Mouse (Mus musculus) heart, embryonic 14.5 days (tissue): ENCODE data around the gene Vps13d. TPM values are rescaled to one million over a fixed set of nuclear protein-coding genes. Genes with fewer than 3 reads are reported as not detected.

Experiments used
- ATAC-seq: fragments of 200-750 bp; cut with Nextera tagmentation; 2 replicates; pipeline ENCODE4 v1.8.0; 2017; ENCODE audit warnings: low read depth, moderate TSS enrichment; ENCODE audit not compliant: insufficient number of reproducible peaks, insufficient read depth, low FRiP score
- H3K27ac ChIP-seq, 2 experiments: fragments of 200-500 bp in 1 of 2; fragments of 300-500 bp in 1 of 2; sonication (generic) in 1 of 2; replicated peaks in 1 of 2; 2 replicates each; pipeline ENCODE4 v1.5.1; 2012 to 2014; ENCODE audit warnings: low read depth in 2 of 2, low read length in 2 of 2, control low read depth in 1 of 2, mild to moderate bottlenecking in 1 of 2, mixed read lengths in 1 of 2; ENCODE audit not compliant: control insufficient read depth in 1 of 2, insufficient read depth in 1 of 2
- H3K27me3 ChIP-seq: fragments of 300-500 bp; sonication (generic); 2 replicates; pipeline ENCODE4 v1.6.1; 2014; ENCODE audit warnings: mild to moderate bottlenecking, low read length, control low read depth; ENCODE audit not compliant: control insufficient read depth, insufficient read depth
- H3K36me3 ChIP-seq: fragments of 300-500 bp; sonication (generic); 2 replicates; pipeline ENCODE4 v1.6.1; 2014; ENCODE audit warnings: mild to moderate bottlenecking, control low read depth, low read length, mixed read lengths; ENCODE audit not compliant: control insufficient read depth, insufficient read depth
- H3K4me1 ChIP-seq, 2 experiments: fragments of 200-500 bp in 1 of 2; fragments of 300-500 bp in 1 of 2; sonication (generic) in 1 of 2; 2 replicates each; pipeline ENCODE4 v1.6.1; 2012 to 2014; ENCODE audit warnings: low read length in 2 of 2, control low read depth in 1 of 2, mixed read lengths in 1 of 2; ENCODE audit not compliant: control insufficient read depth in 2 of 2, insufficient read depth in 2 of 2
- H3K4me2 ChIP-seq: fragments of 300-500 bp; sonication (generic); 2 replicates; pipeline ENCODE4 v1.6.1; 2014; ENCODE audit warnings: mild to moderate bottlenecking, low read length
- H3K4me3 ChIP-seq, 2 experiments: fragments of 200-500 bp in 1 of 2; fragments of 300-500 bp in 1 of 2; sonication (generic) in 1 of 2; 2 replicates each; pipeline ENCODE4 v1.5.1; 2012 to 2014; ENCODE audit warnings: low read length in 2 of 2, mild to moderate bottlenecking in 2 of 2, control low read depth in 1 of 2, low read depth in 1 of 2, moderate library complexity in 1 of 2; ENCODE audit not compliant: control insufficient read depth in 1 of 2, insufficient read depth in 1 of 2
- H3K9ac ChIP-seq: fragments of 300-500 bp; sonication (generic); 2 replicates; pipeline ENCODE4 v1.6.1; 2014; ENCODE audit warnings: mild to moderate bottlenecking, low read length
- H3K9me3 ChIP-seq: fragments of 300-500 bp; sonication (generic); 2 replicates; pipeline ENCODE4 v1.6.1; 2016; ENCODE audit warnings: low read length, control low read depth; ENCODE audit not compliant: control insufficient read depth
- WGBS: fragments of 180-500 bp; shearing (Covaris S2); extraction: QIAGEN DNeasy Blood & Tissue Kit; methylation state at CpG from one replicate; pipeline ENCODE4 v1.1.7; 2014; 5-methylcytosine and 5-hydroxymethylcytosine counted together
- polyA plus RNA-seq: library from polyadenylated mRNA; unstranded; fragments of >200 nt; fragmentation: Nextera tagmentation; extraction: Ambion mirVana; gene quantifications from 2 replicates; pipeline ENCODE4 v1.2.1, GENCODE M21; 2014

The Vps13d gene
- polyA plus RNA-seq, 1 experiment from 2014 or later = 11.9 TPM

DNA sequence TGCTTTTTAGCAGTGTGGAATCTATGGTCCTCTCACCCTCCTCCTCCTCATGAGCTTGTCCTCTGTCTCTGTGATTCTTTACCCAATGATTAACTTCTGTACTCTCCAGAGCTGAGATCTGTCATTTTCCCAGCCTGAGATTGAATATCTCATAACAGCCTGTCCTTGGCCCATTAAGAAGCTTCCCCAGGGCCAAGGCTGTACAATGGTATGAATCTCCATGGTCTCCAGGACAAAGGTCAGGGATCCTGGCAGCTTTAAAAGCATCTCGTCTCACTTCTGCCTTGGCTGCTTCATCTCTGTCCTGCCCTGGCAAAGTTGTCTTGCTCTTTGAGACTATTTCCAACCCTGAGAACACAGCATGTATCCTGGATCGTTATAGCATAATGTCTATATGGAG, 237.1 kb downstream of the Vps13d start:
- H3K4me1 ChIP-seq = peaks cover 2 to 3% of the 10 kb centered on the region in 2 experiments; a peak in 1 of 4 replicates
- no peaks in the 10 kb centered on the region for H3K9me3 ChIP-seq
- no peaks in the 10 kb centered on the region for H3K27me3 ChIP-seq
- no peak overlapping the region for H3K4me2 ChIP-seq
- H3K36me3 ChIP-seq = no peaks in the 10 kb centered on the region
- no peak overlapping the region for H3K4me3 ChIP-seq
- 86% methylated on average over 2 of the region's 2 CpGs for WGBS
- ATAC-seq = no peak
- H3K9ac ChIP-seq = no peak overlapping the region
- H3K27ac ChIP-seq = no peak overlapping the region

DNA sequence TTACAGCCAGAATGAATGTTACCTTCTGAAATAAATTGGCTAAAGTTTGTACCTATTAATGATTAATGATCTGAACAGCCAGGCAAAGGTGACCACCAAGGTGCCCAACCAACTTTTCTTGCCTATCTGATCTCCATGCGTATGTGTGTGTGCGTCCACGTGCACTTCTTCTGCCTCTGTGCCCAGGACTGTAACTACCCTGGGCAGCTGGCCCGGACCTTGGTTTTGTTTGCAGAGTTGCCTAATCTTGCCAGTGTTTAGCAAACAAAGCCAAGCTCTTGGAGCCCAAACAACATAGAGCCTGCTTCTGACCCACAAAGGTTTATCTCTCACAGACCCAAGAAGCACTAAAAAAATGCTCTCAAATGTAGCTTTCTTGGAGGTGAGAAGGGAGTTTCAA, 237.6 kb downstream of the Vps13d start:
- Histone ChIP-seq H3K36me3 (no peaks in the 10 kb centered on the region), H3K4me2 (no peak overlapping the region), H3K27ac (no peak overlapping the region), H3K27me3 (no peaks in the 10 kb centered on the region), H3K4me1 (peaks cover 2 to 6% of the 10 kb centered on the region in 2 experiments; a peak in 3 of 4 replicates), H3K9ac (no peak overlapping the region), H3K4me3 (no peak overlapping the region), H3K9me3 (no peaks in the 10 kb centered on the region)
- no peak for ATAC-seq
- WGBS = 84% methylated on average over 4 of the region's 4 CpGs

DNA sequence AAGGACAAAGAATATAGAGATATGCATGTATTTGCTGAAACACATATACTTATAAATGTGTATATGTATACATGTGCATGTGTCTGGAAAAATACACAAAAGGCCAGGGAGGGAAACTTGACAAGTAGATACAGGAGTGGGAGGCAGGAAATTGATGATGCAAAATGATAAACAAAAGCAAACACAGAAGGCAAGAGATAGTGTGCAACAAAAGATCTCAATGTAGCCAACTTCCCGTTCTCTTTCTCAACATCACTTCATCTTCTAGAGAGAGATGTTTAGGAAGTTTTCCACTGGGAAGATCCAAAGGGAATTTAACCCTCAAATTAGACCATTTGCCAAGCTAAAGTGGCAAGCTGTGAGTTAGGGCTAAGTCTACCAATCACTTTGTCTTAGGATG, 238.5 kb downstream of the Vps13d start:
- Histone ChIP-seq H3K4me1 (peaks cover 2 to 13% of the 10 kb centered on the region in 2 experiments; a peak in 3 of 4 replicates), H3K4me2 (no peak overlapping the region), H3K4me3 (no peak overlapping the region), H3K27ac (no peak overlapping the region), H3K27me3 (no peaks in the 10 kb centered on the region), H3K9me3 (no peaks in the 10 kb centered on the region), H3K9ac (no peak overlapping the region), H3K36me3 (no peaks in the 10 kb centered on the region)
- WGBS = 63% methylated on average over 1 of the region's 1 CpGs
- ATAC-seq = no peak

DNA sequence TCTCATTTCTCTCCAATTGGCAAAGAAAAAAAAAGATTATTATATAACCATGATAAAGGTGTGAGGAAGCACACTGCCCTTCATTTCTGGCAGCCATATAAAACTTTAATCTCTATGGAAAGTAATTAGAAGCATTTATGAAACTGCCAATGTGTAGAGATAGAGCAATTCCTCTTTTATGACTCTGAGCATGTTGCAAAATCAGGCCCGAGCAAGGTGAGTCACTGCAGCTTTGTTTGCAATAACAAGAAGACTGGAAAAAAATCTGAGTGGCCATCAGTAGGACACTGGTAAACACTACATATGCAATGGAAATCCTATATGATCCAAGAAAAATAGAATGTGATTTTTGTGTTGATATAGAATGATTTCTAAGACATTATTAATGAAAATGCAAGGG, 238.9 kb downstream of the Vps13d start:
- Histone ChIP-seq H3K9ac (no peak overlapping the region), H3K36me3 (no peaks in the 10 kb centered on the region), H3K9me3 (no peaks in the 10 kb centered on the region), H3K4me2 (no peak overlapping the region), H3K27ac (no peak overlapping the region), H3K27me3 (no peaks in the 10 kb centered on the region), H3K4me1 (peaks cover 2 to 13% of the 10 kb centered on the region in 2 experiments; a peak in 3 of 4 replicates), H3K4me3 (no peak overlapping the region)
- ATAC-seq = no peak
- 70% methylated on average over 1 of the region's 1 CpGs for WGBS

DNA sequence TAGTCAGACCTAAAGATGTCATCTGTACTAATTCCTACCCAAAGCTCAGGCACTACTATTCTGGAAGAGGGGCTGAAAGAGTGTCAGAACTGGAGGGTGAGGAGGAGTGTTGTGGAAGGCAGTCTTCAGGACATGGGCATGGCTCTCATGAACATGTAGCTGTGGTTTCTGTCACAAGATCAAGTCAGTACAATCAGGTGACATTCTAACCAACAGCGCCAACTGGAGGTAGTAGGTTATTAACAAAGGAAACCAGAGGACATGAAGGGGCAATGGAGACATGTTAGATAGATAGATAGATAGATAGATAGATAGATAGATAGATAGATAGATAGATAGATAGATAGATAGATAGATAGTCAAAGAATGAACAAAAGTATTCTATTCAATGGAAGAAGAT, 241.4 kb downstream of the Vps13d start:
- H3K4me2 ChIP-seq = no peak overlapping the region
- peaks cover 17 to 27% of the 10 kb centered on the region in 2 experiments for H3K4me1 ChIP-seq
- no peak overlapping the region for H3K9ac ChIP-seq
- WGBS = 91% methylated on average over 1 of the region's 1 CpGs
- H3K4me3 ChIP-seq = no peak overlapping the region
- no peak for ATAC-seq
- H3K9me3 ChIP-seq = no peaks in the 10 kb centered on the region
- no peaks in the 10 kb centered on the region for H3K36me3 ChIP-seq
- no peak overlapping the region for H3K27ac ChIP-seq
- no peaks in the 10 kb centered on the region for H3K27me3 ChIP-seq

DNA sequence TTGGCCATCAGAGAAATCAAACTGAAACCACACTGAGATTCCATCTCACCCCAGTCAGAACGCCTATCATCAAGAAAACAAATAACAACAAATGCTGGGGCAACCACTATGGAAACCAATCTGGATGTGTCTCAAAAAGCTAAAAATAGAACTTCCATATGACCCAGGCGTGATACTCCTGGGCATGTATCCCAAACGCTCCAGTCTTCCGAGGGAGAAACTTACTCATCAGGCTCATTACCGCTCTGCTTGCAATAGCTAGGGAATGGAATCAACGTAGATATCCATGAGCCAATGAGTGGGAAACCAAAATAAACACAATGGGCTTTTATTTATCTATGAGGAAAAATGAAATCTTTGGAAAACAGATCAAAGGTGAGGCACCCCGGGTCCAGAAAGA, 242.9 kb downstream of the Vps13d start:
- WGBS = 36% methylated on average over 7 of the region's 7 CpGs
- no peak for ATAC-seq

DNA sequence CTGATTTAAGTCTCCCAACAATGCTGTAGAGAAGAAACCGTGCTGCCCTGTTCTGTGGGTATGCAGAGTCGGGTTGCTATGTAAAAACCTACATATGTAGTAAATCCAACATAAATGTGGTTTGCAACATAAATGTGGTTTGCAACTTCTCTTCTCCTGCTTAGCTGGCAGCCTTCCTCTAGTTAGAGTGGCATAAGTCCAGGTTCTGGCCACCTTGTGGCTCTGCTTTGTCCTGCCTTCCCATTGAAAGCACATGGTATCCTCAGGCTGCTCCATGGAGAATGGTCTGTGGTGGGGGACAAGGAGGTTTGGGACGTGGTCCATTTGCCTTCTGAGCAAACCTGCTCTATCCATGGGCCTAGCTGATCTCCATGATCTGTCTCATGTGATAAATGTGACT, 243.9 kb downstream of the Vps13d start:
- H3K4me3 ChIP-seq = no peak overlapping the region
- H3K27ac ChIP-seq = no peak overlapping the region
- H3K36me3 ChIP-seq = no peaks in the 10 kb centered on the region
- H3K4me1 ChIP-seq = peaks cover 27 to 38% of the 10 kb centered on the region in 2 experiments
- no peaks in the 10 kb centered on the region for H3K27me3 ChIP-seq
- 94% methylated on average over 3 of the region's 3 CpGs for WGBS
- H3K9me3 ChIP-seq = no peaks in the 10 kb centered on the region
- H3K4me2 ChIP-seq = no peak overlapping the region
- no peak overlapping the region for H3K9ac ChIP-seq
- ATAC-seq = no peak

More for the DNA sequence above, 242.9 kb downstream of the Vps13d start:
- Histone ChIP-seq H3K4me2 (no peak overlapping the region), H3K4me3 (no peak overlapping the region), H3K36me3 (no peaks in the 10 kb centered on the region), H3K9me3 (no peaks in the 10 kb centered on the region), H3K27me3 (no peaks in the 10 kb centered on the region), H3K9ac (no peak overlapping the region), H3K4me1 (peaks cover 27 to 38% of the 10 kb centered on the region in 2 experiments), H3K27ac (peak overlapping the region in 1 of 2 experiments; percentile 25; a peak in 2 of 4 replicates)

DNA sequence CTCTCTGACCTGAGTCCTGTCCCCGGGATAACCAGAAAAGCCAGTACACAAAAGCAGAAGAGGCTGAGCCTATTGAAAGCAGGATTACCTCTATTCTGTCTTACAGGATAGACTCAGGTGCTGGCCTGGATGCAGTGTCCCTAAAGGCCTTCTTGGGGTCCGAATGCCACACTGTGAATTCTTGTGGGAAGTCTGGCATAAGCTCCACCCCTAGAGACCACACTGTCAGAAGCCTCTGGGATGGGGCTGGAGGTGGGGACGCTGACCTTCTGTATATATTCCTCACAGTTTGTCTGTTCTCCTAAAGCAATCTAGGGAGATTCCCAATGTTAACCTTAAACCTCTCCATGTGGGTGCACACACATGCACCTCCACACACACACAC, 244.5 kb downstream of the Vps13d start:
- WGBS = 60% methylated on average over 3 of the region's 3 CpGs
- no peaks in the 10 kb centered on the region for H3K9me3 ChIP-seq
- H3K27ac ChIP-seq = peak overlapping the region; percentile 50 to 86
- peaks cover 27 to 38% of the 10 kb centered on the region in 2 experiments for H3K4me1 ChIP-seq
- H3K4me3 ChIP-seq = no peak overlapping the region
- H3K36me3 ChIP-seq = no peaks in the 10 kb centered on the region
- no peaks in the 10 kb centered on the region for H3K27me3 ChIP-seq
- no peak overlapping the region; the same call in 1 of the 2 replicates for H3K9ac ChIP-seq
- ATAC-seq = no peak
- no peak overlapping the region for H3K4me2 ChIP-seq
